Mouse (Mus musculus): ENCODE measurements around the gene Large1. TPM values are rescaled to one million over a fixed set of nuclear protein-coding genes. Genes with fewer than 3 reads are reported as not detected.
"Not testable (repeated sequence)": the region's sequence is repeated elsewhere in the genome, so short reads cannot be mapped to it uniquely, and the experiment has no call there.

Large1 gene
- polyA plus RNA-seq, 1 experiment from 2014 or later: 5.6 TPM

DNA sequence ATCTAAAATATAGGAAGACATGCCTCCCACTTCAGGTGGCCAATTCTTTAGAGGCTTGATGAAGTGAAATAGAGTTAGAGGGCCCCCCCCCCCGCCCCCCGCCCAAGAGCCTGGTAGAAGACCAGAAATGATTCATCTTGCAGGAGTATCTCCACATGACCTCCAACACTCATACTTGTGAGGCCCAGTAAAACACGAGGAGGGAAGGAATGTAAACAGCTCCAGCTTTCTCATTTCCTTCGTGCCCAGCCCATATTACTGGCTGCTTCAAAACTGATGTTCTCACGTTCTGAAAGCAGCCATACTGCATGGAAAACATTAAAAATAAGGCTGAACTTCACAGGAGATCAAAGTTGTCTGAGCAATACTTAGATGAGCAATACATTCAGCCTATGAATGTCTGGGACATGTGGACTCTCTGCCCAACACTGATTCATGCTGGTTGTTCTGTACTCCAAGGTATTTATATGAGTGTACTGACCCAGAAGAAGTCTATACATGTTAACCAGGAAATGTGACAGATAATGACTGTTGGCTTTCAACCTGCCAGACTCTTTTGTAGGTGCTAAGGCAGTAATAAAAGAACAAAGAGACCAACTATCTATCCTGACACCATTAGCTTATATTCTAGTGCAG is 229.4 kb downstream of the Large1 start:
- no peaks in the 10 kb centered on the region for H3K36me3 ChIP-seq
- DNase-seq (ENCODE audit: low spot score): no peak
- no peaks in the 10 kb centered on the region for H3K4me1 ChIP-seq
- H3K4me3 ChIP-seq: no peak overlapping the region
- H3K27ac ChIP-seq: no peak overlapping the region
- H3K9me3 ChIP-seq (replicated peaks): no peaks in the 10 kb centered on the region
- no peaks in the 10 kb centered on the region for H3K27me3 ChIP-seq (ENCODE audit: low read depth, poor library complexity, severe bottlenecking)
- 80% methylated on average over 5 of the region's 5 CpGs for WGBS

DNA sequence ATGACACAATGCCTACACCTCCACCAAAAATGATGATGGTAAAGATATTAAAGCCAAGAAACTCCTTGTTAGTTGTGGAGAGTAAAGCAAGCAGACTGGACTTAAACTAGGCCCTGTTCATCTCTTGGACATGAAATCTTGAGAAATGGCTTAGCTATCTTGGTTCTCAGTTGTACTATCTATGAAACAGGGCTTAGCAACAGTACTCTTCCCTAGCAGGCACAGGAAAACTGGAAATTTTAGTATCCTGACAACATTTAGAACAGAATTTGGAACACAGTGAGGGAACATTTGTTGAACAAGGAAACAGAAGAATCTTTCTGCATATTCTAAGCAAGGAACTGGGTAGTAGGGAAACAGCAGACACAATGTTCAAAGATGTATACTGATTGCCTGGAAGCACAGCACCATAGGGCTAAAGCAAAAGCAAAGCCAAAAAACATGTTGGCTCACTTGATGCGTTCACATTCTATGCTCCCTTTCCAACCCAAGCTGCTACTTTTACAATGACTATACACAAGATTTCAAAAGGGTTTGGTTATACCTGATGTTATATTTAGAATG is 240.9 kb downstream of the Large1 start:
- no peak overlapping the region for H3K27ac ChIP-seq
- no peak for DNase-seq (ENCODE audit: low spot score)
- 97% methylated on average over 1 of the region's 1 CpGs for WGBS

DNA sequence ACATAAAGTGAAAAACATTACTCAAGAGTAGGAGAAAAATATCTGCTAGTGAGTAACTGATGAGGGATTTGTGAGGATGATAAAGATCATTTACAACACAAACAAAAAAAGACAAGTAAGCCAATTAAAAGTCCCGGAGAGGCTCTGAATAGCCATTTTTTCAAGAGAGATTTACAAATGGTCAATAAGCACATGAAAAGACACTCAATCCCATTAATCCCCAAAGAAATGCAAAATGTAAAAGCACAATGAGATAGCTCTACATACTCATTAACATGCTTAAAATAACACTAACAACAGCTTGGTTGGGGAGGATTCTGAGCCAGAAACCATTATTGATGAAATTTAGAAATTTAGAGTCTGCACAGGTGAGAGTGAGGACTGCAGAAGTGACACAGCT is 249.3 kb downstream of the Large1 start:
- Histone ChIP-seq H3K4me1 (no peaks in the 10 kb centered on the region), H3K9me3 (replicated peaks) (no peaks in the 10 kb centered on the region), H3K27me3 (ENCODE audit: low read depth, poor library complexity, severe bottlenecking) (no peaks in the 10 kb centered on the region), H3K36me3 (no peaks in the 10 kb centered on the region), H3K27ac (no peak overlapping the region), H3K4me3 (no peak overlapping the region)
- no peak for DNase-seq (ENCODE audit: low spot score)
- WGBS: 68% methylated on average over 1 of the region's 1 CpGs

More for the DNA sequence above, 240.9 kb downstream of the Large1 start:
- Histone ChIP-seq H3K9me3 (replicated peaks) (no peaks in the 10 kb centered on the region), H3K4me3 (no peak overlapping the region), H3K36me3 (no peaks in the 10 kb centered on the region), H3K4me1 (no peaks in the 10 kb centered on the region), H3K27me3 (ENCODE audit: low read depth, poor library complexity, severe bottlenecking) (no peaks in the 10 kb centered on the region)

DNA sequence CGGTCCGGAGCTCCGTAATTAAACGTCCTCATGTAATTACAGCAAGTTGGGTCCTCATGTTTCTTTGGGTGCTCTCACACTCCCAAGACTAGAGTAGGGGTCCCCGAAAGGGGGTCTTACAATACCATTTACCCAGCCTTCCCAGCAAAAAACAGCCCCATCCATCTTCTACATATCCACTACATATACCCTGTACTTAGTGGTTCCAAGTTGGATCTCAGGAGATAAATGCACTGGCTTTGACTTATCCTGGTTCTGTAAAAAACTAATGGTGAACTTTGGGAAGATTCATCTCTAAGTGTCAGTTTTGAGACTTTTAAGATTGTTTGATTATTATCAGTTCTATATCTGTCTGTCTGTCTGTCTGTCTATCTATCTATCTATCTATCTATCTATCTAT is 252.3 kb downstream of the Large1 start:
- Histone ChIP-seq H3K27me3 (ENCODE audit: low read depth, poor library complexity, severe bottlenecking) (no peaks in the 10 kb centered on the region), H3K27ac (no peak overlapping the region), H3K9me3 (replicated peaks) (no peaks in the 10 kb centered on the region), H3K36me3 (no peaks in the 10 kb centered on the region), H3K4me1 (no peaks in the 10 kb centered on the region), H3K4me3 (no peak overlapping the region)
- DNase-seq (ENCODE audit: low spot score): no peak
- 59% methylated on average over 5 of the region's 5 CpGs for WGBS

DNA sequence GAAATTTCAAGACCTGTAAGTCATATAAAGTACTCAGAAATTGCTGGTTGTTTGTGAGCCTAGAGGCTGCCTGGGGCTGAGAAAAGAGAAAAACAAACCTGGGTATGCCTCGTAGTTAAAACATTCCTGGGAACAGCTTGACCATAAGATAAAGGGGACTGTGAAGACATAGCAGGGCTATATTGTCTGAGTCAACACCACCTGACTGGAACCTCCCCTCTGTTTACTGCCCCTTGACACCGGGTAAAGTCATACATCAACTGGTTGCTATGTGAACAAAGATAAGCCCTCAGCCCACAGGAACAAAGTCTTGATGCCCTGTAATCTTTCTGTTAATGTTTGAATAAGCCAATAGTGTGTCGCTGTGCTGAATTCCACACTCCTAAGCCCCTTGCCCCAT is 252.7 kb downstream of the Large1 start:
- H3K27ac ChIP-seq; H3K36me3 ChIP-seq; H3K4me3 ChIP-seq; H3K9me3 ChIP-seq (replicated peaks); DNase-seq (ENCODE audit: low spot score); H3K4me1 ChIP-seq; H3K27me3 ChIP-seq (ENCODE audit: low read depth, poor library complexity, severe bottlenecking): not testable (repeated sequence)
- WGBS: 10% methylated on average over 3 of the region's 3 CpGs

DNA sequence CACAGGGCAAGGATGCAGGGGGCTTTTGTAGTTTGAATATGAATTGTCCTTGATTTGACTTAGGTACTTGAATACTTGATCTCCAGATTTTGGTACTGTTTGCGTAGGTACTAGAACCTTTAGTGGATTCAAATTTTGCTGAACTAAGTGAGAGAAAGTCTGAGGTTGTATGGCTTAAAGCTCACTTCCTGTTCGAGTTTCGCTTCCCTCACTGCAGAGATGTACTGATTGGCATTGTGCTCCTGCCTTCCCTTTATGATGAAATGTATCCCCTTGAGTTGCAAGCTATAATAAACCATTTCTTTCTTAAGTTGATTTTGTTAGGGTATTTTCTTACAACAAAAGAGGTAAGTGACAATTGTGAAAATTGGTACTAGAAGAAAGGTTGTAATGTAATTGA is 253.8 kb downstream of the Large1 start:
- no peaks in the 10 kb centered on the region for H3K36me3 ChIP-seq
- no peaks in the 10 kb centered on the region for H3K9me3 ChIP-seq (replicated peaks)
- no peaks in the 10 kb centered on the region for H3K4me1 ChIP-seq
- 93% methylated on average over 3 of the region's 3 CpGs for WGBS
- no peak overlapping the region for H3K27ac ChIP-seq
- no peaks in the 10 kb centered on the region for H3K27me3 ChIP-seq (ENCODE audit: low read depth, poor library complexity, severe bottlenecking)
- H3K4me3 ChIP-seq: no peak overlapping the region
- DNase-seq (ENCODE audit: low spot score): no peak

DNA sequence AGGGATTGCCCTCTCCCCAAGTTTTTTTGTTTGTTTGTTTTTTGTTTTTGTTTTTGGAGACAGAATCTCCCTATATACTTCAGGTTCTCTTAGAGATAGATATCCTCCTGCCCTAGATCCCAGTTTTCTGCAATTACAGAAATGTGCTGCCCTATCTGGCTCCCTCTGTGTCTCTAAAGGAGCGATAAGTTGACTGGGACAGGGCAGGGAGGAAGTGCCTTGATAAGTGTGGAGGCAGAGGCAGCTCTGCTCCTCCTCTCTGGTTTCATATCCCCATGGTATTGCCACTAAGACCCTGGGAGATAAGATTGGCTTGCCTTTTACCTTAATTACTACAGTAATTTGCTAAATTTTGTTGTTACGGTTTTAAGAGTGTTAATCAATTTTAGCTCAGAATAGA is 256.4 kb downstream of the Large1 start:
- H3K4me1 ChIP-seq: no peaks in the 10 kb centered on the region
- no peak for DNase-seq (ENCODE audit: low spot score)
- 86% methylated on average over 2 of the region's 2 CpGs for WGBS

DNA sequence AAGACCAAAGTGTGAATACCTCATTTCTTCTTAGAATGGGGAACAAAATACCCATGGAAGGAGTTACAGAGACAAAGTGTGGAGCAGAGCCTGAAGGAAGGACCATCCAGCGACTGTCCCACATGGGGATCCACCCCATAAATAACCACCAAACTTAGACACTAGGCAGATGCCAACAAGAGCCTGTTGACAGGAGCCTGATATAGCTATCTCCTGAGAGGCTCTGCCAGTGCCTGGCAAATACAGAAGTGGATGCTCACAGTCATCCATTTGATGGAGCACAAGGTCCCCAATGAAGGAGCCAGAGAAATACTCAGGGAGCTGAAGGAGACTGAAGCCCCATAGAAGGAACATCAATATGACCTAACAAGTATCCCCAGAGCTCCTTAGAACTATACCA is 275.6 kb downstream of the Large1 start:
- H3K27ac ChIP-seq; H3K9me3 ChIP-seq (replicated peaks); H3K4me3 ChIP-seq; H3K27me3 ChIP-seq (ENCODE audit: low read depth, poor library complexity, severe bottlenecking); H3K4me1 ChIP-seq; DNase-seq (ENCODE audit: low spot score); H3K36me3 ChIP-seq: not testable (repeated sequence)
- WGBS: 89% methylated on average over 1 of the region's 1 CpGs

More for the DNA sequence above, 256.4 kb downstream of the Large1 start:
- Histone ChIP-seq H3K27ac (no peak overlapping the region), H3K27me3 (ENCODE audit: low read depth, poor library complexity, severe bottlenecking) (no peaks in the 10 kb centered on the region), H3K9me3 (replicated peaks) (no peaks in the 10 kb centered on the region), H3K36me3 (no peaks in the 10 kb centered on the region), H3K4me3 (no peak overlapping the region)

DNA sequence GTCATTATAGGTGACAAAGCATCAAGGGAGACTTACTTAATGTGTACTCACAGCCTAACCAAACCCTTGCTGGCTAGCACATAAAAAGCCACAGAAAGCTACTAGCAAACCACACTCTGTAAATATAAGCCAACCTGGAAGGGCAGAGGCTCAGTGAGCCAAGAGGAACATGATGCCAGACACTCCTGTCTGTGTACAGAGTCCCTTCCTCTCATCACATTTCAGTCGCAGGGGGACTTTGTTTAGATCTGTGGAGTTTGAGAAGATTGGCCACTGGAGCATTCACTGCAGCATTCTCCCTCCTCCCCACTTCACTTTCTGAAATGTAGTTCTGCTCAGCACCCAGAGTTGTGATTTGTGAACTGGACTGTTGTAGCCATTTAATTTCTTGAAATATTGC is 291.9 kb downstream of the Large1 start:
- Histone ChIP-seq H3K4me1 (no peaks in the 10 kb centered on the region), H3K9me3 (replicated peaks) (no peaks in the 10 kb centered on the region), H3K36me3 (no peaks in the 10 kb centered on the region), H3K27me3 (ENCODE audit: low read depth, poor library complexity, severe bottlenecking) (no peaks in the 10 kb centered on the region), H3K27ac (no peak overlapping the region), H3K4me3 (no peak overlapping the region)
- WGBS: 69% methylated on average over 1 of the region's 1 CpGs
- no peak for DNase-seq (ENCODE audit: low spot score)

DNA sequence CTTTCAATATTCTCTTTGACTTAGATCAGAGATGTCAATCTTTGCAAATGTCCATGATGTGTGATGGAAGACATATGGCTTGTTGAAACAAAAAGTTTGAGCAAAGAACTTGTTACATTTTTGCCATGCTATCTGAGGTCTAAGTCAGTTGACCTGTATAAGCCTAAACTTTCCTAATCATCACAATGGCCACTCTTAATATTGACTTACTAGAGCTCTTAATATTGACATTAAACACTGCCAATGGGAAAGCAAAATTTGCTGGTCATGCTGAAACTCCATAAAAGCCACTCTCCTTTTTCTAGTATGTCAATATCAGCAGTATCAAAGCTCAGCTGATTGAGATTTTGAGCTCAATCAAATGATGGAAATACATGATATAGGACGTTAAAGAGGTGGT is 298.6 kb downstream of the Large1 start:
- Histone ChIP-seq H3K27ac (no peak overlapping the region), H3K4me1 (no peaks in the 10 kb centered on the region), H3K4me3 (no peak overlapping the region), H3K27me3 (ENCODE audit: low read depth, poor library complexity, severe bottlenecking) (no peaks in the 10 kb centered on the region), H3K36me3 (no peaks in the 10 kb centered on the region), H3K9me3 (replicated peaks) (no peaks in the 10 kb centered on the region)
- 98% methylated on average over 1 of the region's 1 CpGs for whole genome bisulfite sequencing
- DNase-seq (ENCODE audit: low spot score): no peak

DNA sequence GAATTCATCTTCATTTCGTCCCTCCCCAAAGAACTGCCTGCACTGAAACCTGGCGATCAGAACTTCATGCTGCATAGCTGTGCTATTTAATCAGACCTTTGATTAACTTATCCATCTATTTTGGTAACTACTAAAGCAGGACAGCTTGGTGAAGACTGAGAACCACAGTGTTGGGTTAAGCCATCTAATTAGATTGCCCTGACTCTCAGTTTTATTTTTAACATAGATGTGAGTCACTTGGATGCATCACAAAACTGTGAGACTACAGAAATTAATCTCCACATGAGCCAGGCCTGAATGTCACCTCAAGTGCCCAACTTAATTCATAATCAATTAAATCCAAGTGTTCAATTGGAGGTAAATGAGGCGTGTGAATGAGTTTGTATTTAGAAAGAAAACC is 299.5 kb downstream of the Large1 start:
- Histone ChIP-seq H3K4me1 (no peaks in the 10 kb centered on the region), H3K4me3 (no peak overlapping the region), H3K36me3 (no peaks in the 10 kb centered on the region), H3K27ac (no peak overlapping the region), H3K9me3 (replicated peaks) (no peaks in the 10 kb centered on the region), H3K27me3 (ENCODE audit: low read depth, poor library complexity, severe bottlenecking) (no peaks in the 10 kb centered on the region)
- 92% methylated on average over 3 of the region's 3 CpGs for WGBS
- DNase-seq (ENCODE audit: low spot score): no peak

DNA sequence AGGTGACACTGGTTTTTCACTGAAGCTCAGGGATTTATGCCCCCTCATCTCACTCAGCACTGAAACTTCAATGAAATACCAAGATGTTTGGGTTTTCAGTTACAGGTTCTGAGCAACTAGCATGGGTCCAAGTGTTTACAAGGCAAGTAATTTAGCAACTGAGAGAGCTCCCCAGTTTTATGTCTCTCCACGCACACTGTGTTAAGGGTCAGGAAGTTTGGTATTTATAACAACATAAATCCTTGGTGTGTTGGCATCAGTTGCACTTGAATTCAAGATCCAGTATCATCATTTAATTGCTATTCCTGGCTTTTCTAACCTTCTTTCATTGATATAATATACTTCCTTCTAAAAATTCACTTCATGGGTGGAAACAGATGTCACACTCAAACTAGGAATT is 300.9 kb downstream of the Large1 start:
- no peaks in the 10 kb centered on the region for H3K9me3 ChIP-seq (replicated peaks)
- H3K27ac ChIP-seq: no peak overlapping the region
- no peak for DNase-seq (ENCODE audit: low spot score)
- H3K4me3 ChIP-seq: no peak overlapping the region
- no peaks in the 10 kb centered on the region for H3K27me3 ChIP-seq (ENCODE audit: low read depth, poor library complexity, severe bottlenecking)
- WGBS: 55% methylated on average over 1 of the region's 1 CpGs
- no peaks in the 10 kb centered on the region for H3K4me1 ChIP-seq
- no peaks in the 10 kb centered on the region for H3K36me3 ChIP-seq

DNA sequence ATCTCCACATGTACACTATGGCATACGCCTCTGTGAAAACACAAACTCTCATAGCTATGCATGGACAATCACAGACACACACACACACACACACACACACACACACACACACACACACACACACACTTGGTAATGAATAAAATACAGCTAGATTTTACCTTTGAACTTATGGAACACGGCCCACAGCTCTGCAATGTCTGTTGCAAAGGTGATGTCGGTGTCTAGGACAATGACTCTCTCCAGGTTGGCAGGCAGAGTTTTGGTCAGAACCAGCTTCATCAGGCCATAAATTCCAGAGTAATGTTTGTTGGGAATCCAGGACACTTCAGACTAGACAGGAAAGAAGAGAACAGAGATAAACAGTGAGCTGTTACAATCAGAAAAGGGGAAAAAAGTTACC is 305.2 kb downstream of the Large1 start:
- DNase-seq (ENCODE audit: low spot score): no peak
- Histone ChIP-seq H3K4me3 (no peak overlapping the region), H3K27me3 (ENCODE audit: low read depth, poor library complexity, severe bottlenecking) (no peaks in the 10 kb centered on the region), H3K4me1 (no peaks in the 10 kb centered on the region), H3K27ac (no peak overlapping the region), H3K9me3 (replicated peaks) (no peaks in the 10 kb centered on the region), H3K36me3 (no peaks in the 10 kb centered on the region)
- 86% methylated on average over 3 of the region's 3 CpGs for WGBS

DNA sequence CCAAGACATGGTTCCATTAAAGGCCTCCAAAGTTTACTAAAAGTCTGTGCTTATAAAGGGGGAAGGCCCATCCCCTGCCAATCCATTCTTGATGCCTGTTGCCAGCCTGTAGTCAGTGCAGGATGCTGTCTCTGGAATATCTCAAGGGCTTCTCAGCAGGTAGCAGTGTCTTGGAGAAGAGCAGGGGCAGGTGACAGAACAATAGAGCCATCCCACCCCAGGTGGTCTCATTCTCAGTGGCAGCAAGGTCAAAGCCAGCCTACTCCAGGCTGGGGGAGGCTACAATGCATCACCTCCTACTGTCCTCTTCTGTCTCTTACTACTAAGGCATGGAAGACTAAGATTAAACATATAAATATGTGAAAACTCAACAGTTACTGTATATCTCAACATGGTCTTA is 323.6 kb downstream of the Large1 start:
- Histone ChIP-seq H3K27me3 (ENCODE audit: low read depth, poor library complexity, severe bottlenecking) (no peaks in the 10 kb centered on the region), H3K27ac (no peak overlapping the region), H3K36me3 (no peaks in the 10 kb centered on the region), H3K4me3 (no peak overlapping the region), H3K9me3 (replicated peaks) (no peaks in the 10 kb centered on the region), H3K4me1 (no peaks in the 10 kb centered on the region)
- no peak for DNase-seq (ENCODE audit: low spot score)
